Mouse (Mus musculus): Measurements from ENCODE around the gene Gpx4.

DNA sequence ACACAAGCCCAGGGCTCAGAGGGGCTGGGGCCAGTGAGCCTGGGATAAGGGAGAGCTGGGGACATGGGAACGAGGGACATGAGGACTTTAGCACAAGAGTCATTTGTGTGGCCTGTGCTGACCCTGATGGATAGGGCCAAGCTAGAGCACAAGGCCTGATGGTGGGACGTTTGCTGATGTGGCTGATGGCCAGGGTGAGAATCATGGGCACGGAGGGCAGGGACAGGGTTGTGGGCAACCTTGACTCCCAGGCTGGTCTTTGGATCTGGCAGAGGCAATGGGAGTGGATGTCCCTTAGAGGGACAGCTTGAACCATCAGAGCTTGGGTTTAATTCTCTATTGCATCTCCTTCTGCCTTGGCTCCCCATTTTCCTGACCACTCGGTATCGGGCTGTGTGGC lies 30.3 kb downstream of the Gpx4 start:
- no peak for TF ChIP-seq CTCF (IDR thresholded peaks at IDR 0.05; ENCODE audit: extremely low read depth, insufficient read depth, low read length)
- no peak for TF ChIP-seq POLR2A (IDR thresholded peaks at IDR 0.05; ENCODE audit: extremely low read depth, insufficient read depth, low read length)

Data from cortical plate, adult 2 months (tissue).